Comparison of ENCODE assay signal across 8 mouse cellular contexts in the genomic region with DNA sequence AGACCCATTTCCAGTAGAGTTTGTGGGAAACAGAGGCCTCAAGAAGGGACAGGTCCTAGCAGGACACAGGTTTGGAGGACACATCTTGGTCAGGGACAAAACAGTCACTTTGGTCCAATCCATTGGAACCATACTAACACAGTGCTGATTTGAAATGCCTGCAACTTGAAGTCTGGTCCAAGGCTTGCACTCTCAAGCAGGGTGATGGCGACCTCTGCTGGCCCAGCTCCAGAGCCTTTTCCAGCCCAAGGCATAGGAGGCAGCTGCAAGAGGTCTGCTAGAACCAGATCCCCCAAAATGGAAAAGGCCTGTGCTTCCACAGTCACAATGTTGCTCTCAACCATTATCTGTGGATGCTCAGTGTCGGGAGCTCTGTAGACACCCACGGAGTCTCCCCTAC. TPM values are rescaled to one million over a fixed set of nuclear protein-coding genes. Genes with fewer than 3 reads are reported as not detected.
DNase-seq lines count a peak whose midpoint lies in the region; ATAC-seq lines count a peak whose summit lies in the region.
"Had no signal": no experiment of that assay in that cellular context is flagged by ENCODE, and none has a peak within 500 bp of the region (broad histone marks: within the 10 kb centered on the region; RNA-seq: fewer than 3 reads in every experiment).

No protein-coding gene starts in this region.

- DNase-seq in left cerebral cortex, postnatal 4 days, result peak; percentile 85
- no peak for DNase-seq in left cerebral cortex, postnatal 36 days (ENCODE audit: low spot score in 2 of 2)
- peak; percentile 69 for DNase-seq in R1 (ENCODE audit: low read depth, low spot score)
- DNase-seq in embryo, embryonic 10.5 days (ENCODE audit: low spot score), result peak; percentile 85
- peak; percentile 75 for DNase-seq in midbrain, embryonic 10.5 days (ENCODE audit: low spot score)
- peak; percentile 48 for DNase-seq in yolk sac, embryonic 10.5 days (ENCODE audit: low spot score)

- intact Hi-C loops in left cerebral cortex, postnatal 4 days (cut with DNase I), result loop anchor here (2.0 to 5.0 kb wide), 3 partner anchors 367 to 557 kb away; no protein-coding TSS in a partner anchor
- intact Hi-C loops in left cerebral cortex, postnatal 36 days (cut with DNase I), result loop anchor here (2.0 to 5.0 kb wide), 3 partner anchors 417 to 557 kb away; no protein-coding TSS in a partner anchor

- no peaks in the 10 kb centered on the region for H3K9me3 ChIP-seq in intestine, embryonic 15.5 days
- H3K9me3 ChIP-seq in midbrain, embryonic 10.5 days (replicated peaks), result no peaks in the 10 kb centered on the region
- H3K9me3 ChIP-seq: midbrain, embryonic 12.5 days had no signal

- H3K27ac ChIP-seq in intestine, embryonic 15.5 days, result no peak overlapping the region
- H3K27ac ChIP-seq in midbrain, embryonic 10.5 days (replicated peaks), result no peak overlapping the region
- H3K27ac ChIP-seq: midbrain, embryonic 12.5 days had no signal

- 0 out of 2 replicates have a peak, but pooled peaks have one; percentile 44 for ATAC-seq in intestine, embryonic 15.5 days

- no peak overlapping the region for H3K4me2 ChIP-seq in intestine, embryonic 15.5 days (replicated peaks)
- H3K4me2 ChIP-seq: midbrain, embryonic 12.5 days had no signal

- H3K4me1 ChIP-seq in intestine, embryonic 15.5 days (replicated peaks), result peaks cover 10% of the 10 kb centered on the region
- peaks cover 24% of the 10 kb centered on the region for H3K4me1 ChIP-seq in midbrain, embryonic 10.5 days

- no peaks in the 10 kb centered on the region for H3K27me3 ChIP-seq in intestine, embryonic 15.5 days (replicated peaks)
- H3K27me3 ChIP-seq in midbrain, embryonic 10.5 days (ENCODE audit: low read depth, poor library complexity, severe bottlenecking), result peaks cover 9% of the 10 kb centered on the region; the same call in 1 of the 2 replicates

- H3K9ac ChIP-seq in intestine, embryonic 15.5 days, result no peak overlapping the region
- H3K9ac ChIP-seq: midbrain, embryonic 12.5 days had no signal

- no peaks in the 10 kb centered on the region for H3K36me3 ChIP-seq in intestine, embryonic 15.5 days
- H3K36me3 ChIP-seq in midbrain, embryonic 10.5 days, result no peaks in the 10 kb centered on the region
- H3K36me3 ChIP-seq: midbrain, embryonic 12.5 days had no signal

- 20% methylated on average over 3 of the region's 3 CpGs for WGBS in intestine, embryonic 15.5 days
- 27% methylated on average over 3 of the region's 3 CpGs for WGBS in midbrain, embryonic 10.5 days

- no peak overlapping the region for H3K4me3 ChIP-seq in intestine, embryonic 15.5 days (replicated peaks)
- no peak overlapping the region for H3K4me3 ChIP-seq in midbrain, embryonic 10.5 days
- H3K4me3 ChIP-seq: midbrain, embryonic 12.5 days had no signal

RNA-seq across cellular contexts. Expression of gene Prr5, which starts 39.7 kb away (rescaled TPM):
- total RNA-seq in left cerebral cortex, postnatal 4 days (2021), result 10 to 100 TPM; 16.7 to 18.5 TPM
- total RNA-seq in left cerebral cortex, postnatal 36 days (2021), result 10 to 100 TPM; 11.8 to 12.0 TPM
- 65.4 and 71.3 TPM in 2 replicates for polyA plus RNA-seq in intestine, embryonic 15.5 days (2015; fragmentation: Nextera tagmentation; extraction: Ambion mirVana)
- polyA plus RNA-seq in midbrain, embryonic 10.5 days (2016; fragmentation: Nextera tagmentation; extraction: Ambion mirVana), result 14.7 and 17.1 TPM in 2 replicates

Comparison
In these comparisons a context has a peak if more than half of its experiments do, and no peak if none do; other contexts are left out.
1. DNase-seq: peak in left cerebral cortex, postnatal 4 days (single experiment), R1 (single experiment), embryo, embryonic 10.5 days (single experiment), midbrain, embryonic 10.5 days (single experiment) and yolk sac, embryonic 10.5 days (single experiment); none in left cerebral cortex, postnatal 36 days (0 of 2).